Mouse (Mus musculus) lung, postnatal 0 days (tissue): ENCODE data around the gene Tln2. TPM values are rescaled to one million over a fixed set of nuclear protein-coding genes. Genes with fewer than 3 reads are reported as not detected.

Source experiments
- ATAC-seq: fragments of 200-750 bp; cut with Nextera tagmentation; 2 replicates; pipeline ENCODE4 v1.8.0; 2017; ENCODE audit warnings: moderate library complexity
- DNase-seq: peaks from one replicate; pipeline ENCODE4 v3.0.0-alpha.2; 2016; ENCODE audit warnings: low spot score
- H3K27ac ChIP-seq: fragments of 300-500 bp; sonication (generic); 2 replicates; pipeline ENCODE4 v1.5.1; 2014; ENCODE audit warnings: antibody characterized with exemption, mild to moderate bottlenecking, low read length, mixed read lengths
- H3K27me3 ChIP-seq: fragments of 300-500 bp; sonication (generic); replicated peaks from 2 replicates; pipeline ENCODE4 v1.6.1; 2014; ENCODE audit warnings: low read length, mixed read lengths; ENCODE audit not compliant: insufficient read depth
- H3K36me3 ChIP-seq: fragments of 300-500 bp; sonication (generic); 2 replicates; pipeline ENCODE4 v1.6.1; 2014; ENCODE audit warnings: low read length, mixed read lengths; ENCODE audit not compliant: insufficient read depth
- H3K4me1 ChIP-seq: fragments of 300-500 bp; sonication (generic); 2 replicates; pipeline ENCODE4 v1.6.1; 2014; ENCODE audit warnings: antibody characterized with exemption, low read depth, low read length, mixed read lengths; ENCODE audit not compliant: insufficient read depth
- H3K4me2 ChIP-seq: fragments of 300-500 bp; sonication (generic); replicated peaks from 2 replicates; pipeline ENCODE4 v1.6.1; 2014; ENCODE audit warnings: low read depth, mild to moderate bottlenecking, low read length, moderate library complexity, mixed read lengths
- H3K4me3 ChIP-seq: fragments of 300-500 bp; sonication (generic); 2 replicates; pipeline ENCODE4 v1.5.1; 2014; ENCODE audit warnings: low read depth, low read length
- H3K9ac ChIP-seq: fragments of 300-500 bp; sonication (generic); replicated peaks from 2 replicates; pipeline ENCODE4 v1.6.1; 2014; ENCODE audit warnings: low read depth, mild to moderate bottlenecking
- H3K9me3 ChIP-seq: fragments of 300-500 bp; sonication (generic); 2 replicates; pipeline ENCODE4 v1.6.1; 2016; ENCODE audit warnings: low read length, mixed read lengths
- CTCF ChIP-seq: IDR thresholded peaks from 2 replicates; pipeline ENCODE4 v1.5.1; 2016; ENCODE audit warnings: antibody characterized with exemption, mild to moderate bottlenecking
- EP300 ChIP-seq: IDR thresholded peaks from 2 replicates; pipeline ENCODE4 v1.6.1; 2016; ENCODE audit warnings: antibody characterized with exemption, mild to moderate bottlenecking, control low read depth
- WGBS: fragments of 180-500 bp; shearing (Covaris S2); extraction: QIAGEN DNeasy Blood & Tissue Kit; methylation state at CpG from one replicate; pipeline ENCODE4 v1.1.7; 2014; 5-methylcytosine and 5-hydroxymethylcytosine counted together
- microRNA counts: library from miRNA; unstranded; fragments of <30 nt; microRNA quantifications from one replicate; lab custom pipeline; 2015
- microRNA-seq: library from miRNA; unstranded; fragments of <30 nt; microRNA quantifications from one replicate; pipeline ENCODE4, GENCODE M21; 2016
- polyA plus RNA-seq: library from polyadenylated mRNA; unstranded; fragments of >200 nt; fragmentation: Nextera tagmentation; extraction: Ambion mirVana; gene quantifications from 2 replicates; pipeline ENCODE4 v1.2.1, GENCODE M21; 2015

The Tln2 gene
- polyA plus RNA-seq, 1 experiment from 2014 or later, result 9.9 TPM

GRCm38 (mm10) chr9:67173154-67173553 lies 386.3 kb downstream of the Tln2 start:
- TF ChIP-seq CTCF (no peak), EP300 (no peak)
- DNase-seq (no peak), ATAC-seq (no peak)
- 95% methylated on average over 4 of the region's 4 CpGs for WGBS
- H3K27me3 ChIP-seq, result no peaks in the 10 kb centered on the region
- H3K4me2 ChIP-seq, result no peak overlapping the region
- no peaks in the 10 kb centered on the region for H3K9me3 ChIP-seq
- no peaks in the 10 kb centered on the region for H3K36me3 ChIP-seq
- H3K27ac ChIP-seq, result no peak overlapping the region
- no peak overlapping the region for H3K9ac ChIP-seq
- peaks cover 3% of the 10 kb centered on the region; the same call in 1 of the 2 replicates for H3K4me1 ChIP-seq
- H3K4me3 ChIP-seq, result no peak overlapping the region

GRCm38 (mm10) chr9:67171409-67171808 lies 388.1 kb downstream of the Tln2 start:
- Histone ChIP-seq H3K27ac (no peak overlapping the region), H3K4me1 (no peaks in the 10 kb centered on the region), H3K4me3 (no peak overlapping the region), H3K27me3 (no peaks in the 10 kb centered on the region), H3K4me2 (no peak overlapping the region), H3K36me3 (no peaks in the 10 kb centered on the region), H3K9ac (no peak overlapping the region), H3K9me3 (no peaks in the 10 kb centered on the region)
- TF ChIP-seq EP300 (no peak), CTCF (peak; percentile 47)
- ATAC-seq (no peak), DNase-seq (no peak)
- WGBS, result 73% methylated on average over 4 of the region's 4 CpGs

GRCm38 (mm10) chr9:67170759-67171158 lies 388.7 kb downstream of the Tln2 start:
- Histone ChIP-seq H3K36me3 (no peaks in the 10 kb centered on the region), H3K4me3 (no peak overlapping the region), H3K4me2 (no peak overlapping the region), H3K27ac (peak overlapping the region; percentile 62), H3K4me1 (no peaks in the 10 kb centered on the region), H3K27me3 (no peaks in the 10 kb centered on the region), H3K9me3 (no peaks in the 10 kb centered on the region), H3K9ac (no peak overlapping the region)
- WGBS, result 39% methylated on average over 8 of the region's 8 CpGs
- no peak for TF ChIP-seq CTCF
- no peak for TF ChIP-seq EP300
- ATAC-seq (peak; percentile 91), DNase-seq (peak; percentile 90)

GRCm38 (mm10) chr9:67170047-67170446 lies 389.5 kb downstream of the Tln2 start:
- H3K4me2 ChIP-seq, result no peak overlapping the region
- H3K9me3 ChIP-seq, result no peaks in the 10 kb centered on the region
- H3K4me1 ChIP-seq, result no peaks in the 10 kb centered on the region
- TF ChIP-seq EP300 (no peak), CTCF (no peak)
- DNase-seq (peak; percentile 28), ATAC-seq (no peak)
- H3K27me3 ChIP-seq, result no peaks in the 10 kb centered on the region
- no peaks in the 10 kb centered on the region for H3K36me3 ChIP-seq
- H3K27ac ChIP-seq, result peak overlapping the region; percentile 62
- no peak overlapping the region for H3K9ac ChIP-seq
- no peak overlapping the region for H3K4me3 ChIP-seq
- 52% methylated on average over 3 of the region's 3 CpGs for WGBS

MicroRNA genes within 50 kb of the gene (microRNA counts, 519-probe panel; counts per million panel counts)
- microRNA mmu-miR-190 (lab: Ali Mortazavi, UCI), result not detected

Small RNA genes lying within 50 kb of the gene (microRNA-seq; reads per million reads assigned to microRNA genes)
- 53.1 reads per million, percentile 42 among the genes with 10 or more reads in this experiment for gene Mir190a

Other genes with a start within 250 kb of the Tln2 start
- gene C2cd4b, start 199.7 kb upstream of the Tln2 start, polyA plus RNA-seq, result 7.7 and 8.8 TPM in 2 replicates